Mouse (Mus musculus): ENCODE data around the gene Gm21830.
"Not testable (repeated sequence)": the region's sequence is repeated elsewhere in the genome, so short reads cannot be mapped to it uniquely, and the experiment has no call there.

The Gm21830 gene

GRCm38 (mm10) chr2:67413425-67413824, at the start of gene Gm21830:
Gene Gm21830, plus strand, starts transcription at chr2:67413725.
- DNase-seq (ENCODE audit: low read depth in 1 of 2, low spot score in 2 of 2) = not testable (repeated sequence)

GRCm38 (mm10) chr2:67364506-67364905, 49.0 kb upstream of the Gm21830 start:
- DNase-seq (ENCODE audit: low read depth in 1 of 2, low spot score in 2 of 2) = no peak

GRCm38 (mm10) chr2:67378504-67378903, 35.0 kb upstream of the Gm21830 start:
- no peak for DNase-seq (ENCODE audit: low read depth in 1 of 2, low spot score in 2 of 2)

- no peak for DNase-seq (ENCODE audit: low read depth in 1 of 2, low spot score in 2 of 2)
Measured at GRCm38 (mm10) chr2:67420853-67421252, 7.3 kb downstream of the Gm21830 start.

GRCm38 (mm10) chr2:67422799-67423198, 9.3 kb downstream of the Gm21830 start:
- DNase-seq (ENCODE audit: low read depth in 1 of 2, low spot score in 2 of 2) = no peak

GRCm38 (mm10) chr2:67433081-67433480, 19.6 kb downstream of the Gm21830 start, which contains the start of gene Gm26727:
Gene Gm26727, minus strand, starts transcription at chr2:67433181.
- DNase-seq (ENCODE audit: low read depth in 1 of 2, low spot score in 2 of 2) = no peak

- DNase-seq (ENCODE audit: low read depth in 1 of 2, low spot score in 2 of 2) = no peak
Measured at GRCm38 (mm10) chr2:67438309-67438708, 24.8 kb downstream of the Gm21830 start.

- no peak for DNase-seq (ENCODE audit: low read depth in 1 of 2, low spot score in 2 of 2)
Measured at GRCm38 (mm10) chr2:67445780-67446179, 32.3 kb downstream of the Gm21830 start, which contains the start of gene Xirp2. Gene Xirp2, plus strand, starts transcription at chr2:67446002.

- DNase-seq (ENCODE audit: low read depth in 1 of 2, low spot score in 2 of 2) = no peak
Measured at GRCm38 (mm10) chr2:67446772-67447171, 33.2 kb downstream of the Gm21830 start.

GRCm38 (mm10) chr2:67447206-67447605, 33.7 kb downstream of the Gm21830 start:
- no peak for DNase-seq (ENCODE audit: low read depth in 1 of 2, low spot score in 2 of 2)

- no peak for DNase-seq (ENCODE audit: low read depth in 1 of 2, low spot score in 2 of 2)
Measured at GRCm38 (mm10) chr2:67460857-67461256, 47.3 kb downstream of the Gm21830 start.

GRCm38 (mm10) chr2:67467036-67467435, 53.5 kb downstream of the Gm21830 start:
- no peak for DNase-seq (ENCODE audit: low read depth in 1 of 2, low spot score in 2 of 2)

- not testable (repeated sequence) for DNase-seq (ENCODE audit: low read depth in 1 of 2, low spot score in 2 of 2)
Measured at GRCm38 (mm10) chr2:67470030-67470429, 56.5 kb downstream of the Gm21830 start.

GRCm38 (mm10) chr2:67477753-67478152, 64.2 kb downstream of the Gm21830 start:
- no peak for DNase-seq (ENCODE audit: low read depth in 1 of 2, low spot score in 2 of 2)

GRCm38 (mm10) chr2:67481051-67481450, 67.5 kb downstream of the Gm21830 start:
- no peak for DNase-seq (ENCODE audit: low read depth in 1 of 2, low spot score in 2 of 2)

All from monocyte, adult 2 months (primary cell).